Mouse (Mus musculus): ENCODE measurements around the gene Iqsec1. TPM values are rescaled to one million over a fixed set of nuclear protein-coding genes. Genes with fewer than 3 reads are reported as not detected.

Iqsec1 gene
- polyA plus RNA-seq (2015; fragmentation: Nextera tagmentation; extraction: Ambion mirVana) = 33.0 and 35.1 TPM in 2 replicates

DNA sequence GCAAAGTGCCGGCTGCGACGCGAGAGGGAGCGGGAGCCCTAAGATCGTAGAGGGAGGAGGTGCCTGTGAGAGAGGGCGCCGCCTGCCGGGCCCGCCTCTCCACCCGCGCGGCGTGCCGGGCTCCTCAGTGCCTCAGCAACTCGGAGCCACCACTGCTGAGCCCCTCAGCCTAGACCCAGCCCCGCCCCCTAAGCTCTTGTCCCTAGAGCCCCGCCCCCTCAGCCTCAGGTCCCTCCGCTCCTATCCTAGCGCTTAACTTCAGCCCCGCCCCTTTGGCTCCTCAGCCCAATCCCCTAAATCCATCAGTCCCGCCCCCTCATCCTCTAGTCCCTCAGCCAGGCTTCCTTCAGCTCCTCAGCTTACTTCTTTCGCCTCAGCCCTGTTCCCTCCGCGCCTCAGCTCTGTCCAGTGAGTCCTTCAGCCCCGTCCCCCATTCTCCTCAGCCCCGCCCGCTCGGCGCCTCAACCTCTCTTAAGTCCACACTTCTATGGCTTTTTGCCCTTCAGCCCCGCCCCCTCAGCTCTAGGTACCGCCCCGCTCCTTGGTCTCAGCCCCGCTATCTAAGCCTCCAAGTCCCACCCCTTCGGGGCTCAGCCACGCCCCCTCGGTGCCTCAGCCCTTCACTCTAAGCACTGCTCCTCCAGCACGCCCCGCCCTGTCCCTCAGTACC, at the start of gene Iqsec1:
TSS of gene Iqsec1 (minus strand) at position 38 of the 670 bp plus-strand sequence.

Small RNAs within 50 kb of the gene (microRNA-seq; reads per million reads assigned to microRNA genes)
- not detected for gene Gm24816

Other genes with a start within 250 kb of the Iqsec1 start
- 9.5 and 12.9 TPM in 2 replicates for gene Nup210, start 128.1 kb upstream of the Iqsec1 start, polyA plus RNA-seq (2015; fragmentation: Nextera tagmentation; extraction: Ambion mirVana)
- 57.0 and 67.1 TPM in 2 replicates for gene Hdac11, start 168.0 kb upstream of the Iqsec1 start, polyA plus RNA-seq (2015; fragmentation: Nextera tagmentation; extraction: Ambion mirVana)
- 33.8 and 36.8 TPM in 2 replicates for gene Fbln2, start 223.8 kb upstream of the Iqsec1 start, polyA plus RNA-seq (2015; fragmentation: Nextera tagmentation; extraction: Ambion mirVana)

Measured in neural tube, postnatal 0 days (tissue).